Mouse (Mus musculus): ENCODE data around the gene Wdr62. TPM values are rescaled to one million over a fixed set of nuclear protein-coding genes. Genes with fewer than 3 reads are reported as not detected.
"Not testable (repeated sequence)": the region's sequence is repeated elsewhere in the genome, so short reads cannot be mapped to it uniquely, and the experiment has no call there.

Gene Wdr62
- polyA plus RNA-seq, 1 experiment from 2014 or later, result 7.3 TPM

GRCm38 (mm10) chr7:30205383-30205782 is 74.8 kb downstream of the Wdr62 start:
- no peak overlapping the region for H3K9ac ChIP-seq (ENCODE audit: low read depth, low read length)
- H3K4me1 ChIP-seq (ENCODE audit: control insufficient read depth, insufficient read depth, low read length), result no peaks in the 10 kb centered on the region
- no peak for ATAC-seq
- no peaks in the 10 kb centered on the region for H3K36me3 ChIP-seq (ENCODE audit: control insufficient read depth, insufficient read depth, low read length)
- no peak overlapping the region for H3K4me3 ChIP-seq (ENCODE audit: low read length)
- 5% methylated on average over 2 of the region's 2 CpGs for WGBS
- H3K27me3 ChIP-seq (replicated peaks; ENCODE audit: control insufficient read depth, insufficient read depth, low read length), result no peaks in the 10 kb centered on the region
- no peak overlapping the region for H3K4me2 ChIP-seq (ENCODE audit: low read depth, low read length)
- no peaks in the 10 kb centered on the region for H3K9me3 ChIP-seq (ENCODE audit: control insufficient read depth, low read length)
- H3K27ac ChIP-seq (ENCODE audit: low read length), result no peak overlapping the region

- Histone ChIP-seq H3K4me2 (ENCODE audit: low read depth, low read length) (peak overlapping the region; percentile 41), H3K27me3 (replicated peaks; ENCODE audit: control insufficient read depth, insufficient read depth, low read length) (no peaks in the 10 kb centered on the region), H3K9me3 (ENCODE audit: control insufficient read depth, low read length) (no peaks in the 10 kb centered on the region), H3K36me3 (ENCODE audit: control insufficient read depth, insufficient read depth, low read length) (no peaks in the 10 kb centered on the region), H3K27ac (ENCODE audit: low read length) (0 out of 2 replicates have a peak overlapping the region, but pooled peaks have one; percentile 20), H3K4me1 (ENCODE audit: control insufficient read depth, insufficient read depth, low read length) (no peaks in the 10 kb centered on the region), H3K9ac (ENCODE audit: low read depth, low read length) (peak overlapping the region; percentile 30; the same call in 1 of the 2 replicates), H3K4me3 (ENCODE audit: low read length) (peak overlapping the region; percentile 11; the same call in 1 of the 2 replicates)
- WGBS, result 37% methylated on average over 8 of the region's 8 CpGs
- peak; percentile 85 for ATAC-seq
Measured at GRCm38 (mm10) chr7:30204380-30204779, 75.8 kb downstream of the Wdr62 start.

GRCm38 (mm10) chr7:30202895-30203690 is 77.1 kb downstream of the Wdr62 start:
- no peak for ATAC-seq
- WGBS, result 73% methylated on average over 11 of the region's 11 CpGs

GRCm38 (mm10) chr7:30200661-30201060 is 79.6 kb downstream of the Wdr62 start:
- not testable (repeated sequence) for H3K4me2 ChIP-seq (ENCODE audit: low read depth, low read length); H3K9me3 ChIP-seq (ENCODE audit: control insufficient read depth, low read length); H3K4me1 ChIP-seq (ENCODE audit: control insufficient read depth, insufficient read depth, low read length); H3K27me3 ChIP-seq (replicated peaks; ENCODE audit: control insufficient read depth, insufficient read depth, low read length); ATAC-seq; H3K36me3 ChIP-seq (ENCODE audit: control insufficient read depth, insufficient read depth, low read length); H3K4me3 ChIP-seq (ENCODE audit: low read length); H3K9ac ChIP-seq (ENCODE audit: low read depth, low read length); H3K27ac ChIP-seq (ENCODE audit: low read length)
- 85% methylated on average over 5 of the region's 5 CpGs for WGBS

More at GRCm38 (mm10) chr7:30202895-30203690, 77.1 kb downstream of the Wdr62 start:
- Histone ChIP-seq H3K4me1 (ENCODE audit: control insufficient read depth, insufficient read depth, low read length) (no peaks in the 10 kb centered on the region), H3K36me3 (ENCODE audit: control insufficient read depth, insufficient read depth, low read length) (no peaks in the 10 kb centered on the region), H3K9me3 (ENCODE audit: control insufficient read depth, low read length) (no peaks in the 10 kb centered on the region), H3K27me3 (replicated peaks; ENCODE audit: control insufficient read depth, insufficient read depth, low read length) (no peaks in the 10 kb centered on the region), H3K4me3 (ENCODE audit: low read length) (no peak overlapping the region), H3K27ac (ENCODE audit: low read length) (no peak overlapping the region), H3K4me2 (ENCODE audit: low read depth, low read length) (no peak overlapping the region), H3K9ac (ENCODE audit: low read depth, low read length) (no peak overlapping the region)

GRCm38 (mm10) chr7:30200200-30200599 is 80.0 kb downstream of the Wdr62 start:
- WGBS, result 81% methylated on average over 5 of the region's 5 CpGs
- ATAC-seq, result no peak
- Histone ChIP-seq H3K36me3 (ENCODE audit: control insufficient read depth, insufficient read depth, low read length) (no peaks in the 10 kb centered on the region), H3K4me3 (ENCODE audit: low read length) (no peak overlapping the region), H3K9ac (ENCODE audit: low read depth, low read length) (no peak overlapping the region), H3K4me1 (ENCODE audit: control insufficient read depth, insufficient read depth, low read length) (peaks cover 4% of the 10 kb centered on the region; the same call in 1 of the 2 replicates), H3K9me3 (ENCODE audit: control insufficient read depth, low read length) (no peaks in the 10 kb centered on the region), H3K4me2 (ENCODE audit: low read depth, low read length) (no peak overlapping the region), H3K27me3 (replicated peaks; ENCODE audit: control insufficient read depth, insufficient read depth, low read length) (no peaks in the 10 kb centered on the region), H3K27ac (ENCODE audit: low read length) (no peak overlapping the region)

GRCm38 (mm10) chr7:30199498-30200139 is 80.6 kb downstream of the Wdr62 start:
- no peaks in the 10 kb centered on the region for H3K27me3 ChIP-seq (replicated peaks; ENCODE audit: control insufficient read depth, insufficient read depth, low read length)
- H3K36me3 ChIP-seq (ENCODE audit: control insufficient read depth, insufficient read depth, low read length), result no peaks in the 10 kb centered on the region
- no peak overlapping the region for H3K27ac ChIP-seq (ENCODE audit: low read length)
- no peak overlapping the region for H3K4me3 ChIP-seq (ENCODE audit: low read length)
- no peak for ATAC-seq
- no peak overlapping the region for H3K4me2 ChIP-seq (ENCODE audit: low read depth, low read length)
- H3K9me3 ChIP-seq (ENCODE audit: control insufficient read depth, low read length), result no peaks in the 10 kb centered on the region
- H3K9ac ChIP-seq (ENCODE audit: low read depth, low read length), result no peak overlapping the region
- WGBS, result 77% methylated on average over 18 of the region's 18 CpGs
- H3K4me1 ChIP-seq (ENCODE audit: control insufficient read depth, insufficient read depth, low read length), result peaks cover 7% of the 10 kb centered on the region; the same call in 1 of the 2 replicates

GRCm38 (mm10) chr7:30198481-30198971 is 81.7 kb downstream of the Wdr62 start, which contains the start of gene Capns1:
Capns1 (minus strand) TSS chr7:30198811.
- H3K9me3 ChIP-seq (ENCODE audit: control insufficient read depth, low read length), result no peaks in the 10 kb centered on the region
- peak; percentile 31; the same call in 1 of the 2 replicates for ATAC-seq
- H3K27ac ChIP-seq (ENCODE audit: low read length), result no peak within 1 kb of the TSS

GRCm38 (mm10) chr7:30197592-30198129 is 82.6 kb downstream of the Wdr62 start:
- Histone ChIP-seq H3K27me3 (replicated peaks; ENCODE audit: control insufficient read depth, insufficient read depth, low read length) (no peaks in the 10 kb centered on the region), H3K9ac (ENCODE audit: low read depth, low read length) (no peak overlapping the region), H3K4me3 (ENCODE audit: low read length) (no peak overlapping the region), H3K9me3 (ENCODE audit: control insufficient read depth, low read length) (no peaks in the 10 kb centered on the region), H3K4me1 (ENCODE audit: control insufficient read depth, insufficient read depth, low read length) (peaks cover 16% of the 10 kb centered on the region), H3K4me2 (ENCODE audit: low read depth, low read length) (no peak overlapping the region), H3K27ac (ENCODE audit: low read length) (no peak overlapping the region), H3K36me3 (ENCODE audit: control insufficient read depth, insufficient read depth, low read length) (no peaks in the 10 kb centered on the region)
- ATAC-seq, result no peak
- WGBS, result 54% methylated on average over 5 of the region's 5 CpGs

More at GRCm38 (mm10) chr7:30198481-30198971, 81.7 kb downstream of the Wdr62 start, which contains the start of gene Capns1:
- Histone ChIP-seq H3K36me3 (ENCODE audit: control insufficient read depth, insufficient read depth, low read length) (no peaks in the 10 kb centered on the region), H3K4me1 (ENCODE audit: control insufficient read depth, insufficient read depth, low read length) (peaks cover 8% of the 10 kb centered on the region), H3K9ac (ENCODE audit: low read depth, low read length) (no peak within 1 kb of the TSS), H3K27me3 (replicated peaks; ENCODE audit: control insufficient read depth, insufficient read depth, low read length) (no peaks in the 10 kb centered on the region), H3K4me3 (ENCODE audit: low read length) (no peak within 1 kb of the TSS), H3K4me2 (ENCODE audit: low read depth, low read length) (no peak within 1 kb of the TSS)
- 8% methylated on average over 8 of the region's 8 CpGs for WGBS

GRCm38 (mm10) chr7:30196171-30196570 is 84.0 kb downstream of the Wdr62 start:
- no peak overlapping the region for H3K9ac ChIP-seq (ENCODE audit: low read depth, low read length)
- H3K36me3 ChIP-seq (ENCODE audit: control insufficient read depth, insufficient read depth, low read length), result 0 out of 2 replicates have a peak, but pooled peaks cover 4% of the 10 kb centered on the region
- H3K27ac ChIP-seq (ENCODE audit: low read length), result no peak overlapping the region
- no peak overlapping the region for H3K4me2 ChIP-seq (ENCODE audit: low read depth, low read length)
- H3K9me3 ChIP-seq (ENCODE audit: control insufficient read depth, low read length), result no peaks in the 10 kb centered on the region
- H3K27me3 ChIP-seq (replicated peaks; ENCODE audit: control insufficient read depth, insufficient read depth, low read length), result no peaks in the 10 kb centered on the region
- peaks cover 16% of the 10 kb centered on the region for H3K4me1 ChIP-seq (ENCODE audit: control insufficient read depth, insufficient read depth, low read length)
- H3K4me3 ChIP-seq (ENCODE audit: low read length), result no peak overlapping the region
- 51% methylated on average over 6 of the region's 6 CpGs for WGBS
- no peak for ATAC-seq

All from intestine, embryonic 16.5 days (tissue).